Mouse (Mus musculus): ENCODE results near the gene Plod1. TPM values are rescaled to one million over a fixed set of nuclear protein-coding genes. Genes with fewer than 3 reads are reported as not detected.

The Plod1 gene
- polyA plus RNA-seq, 1 experiment from 2014 or later, result 56.4 TPM

GRCm38 (mm10) chr4:147887277-147887676 lies 49.3 kb downstream of the Plod1 start:
- H3K4me2 ChIP-seq (ENCODE audit: low read depth, low read length), result no peak overlapping the region
- 94% methylated on average over 7 of the region's 7 CpGs for WGBS
- no peak overlapping the region for H3K4me3 ChIP-seq (replicated peaks; ENCODE audit: low read length)
- no peaks in the 10 kb centered on the region for H3K4me1 ChIP-seq (ENCODE audit: control insufficient read depth, insufficient read depth, low read length)
- H3K27me3 ChIP-seq (ENCODE audit: control insufficient read depth, insufficient read depth, low read length), result no peaks in the 10 kb centered on the region
- H3K27ac ChIP-seq (ENCODE audit: low read length), result no peak overlapping the region
- peaks cover 46% of the 10 kb centered on the region for H3K36me3 ChIP-seq (ENCODE audit: control insufficient read depth, insufficient read depth, low read length)
- no peak overlapping the region for H3K9ac ChIP-seq (ENCODE audit: low read length)
- no peaks in the 10 kb centered on the region for H3K9me3 ChIP-seq (replicated peaks; ENCODE audit: control insufficient read depth, low read length)
- ATAC-seq (ENCODE audit: insufficient read depth, low FRiP score), result no peak

- no peak for ATAC-seq (ENCODE audit: insufficient read depth, low FRiP score)
These were observed 50.4 kb downstream of the Plod1 start for GRCm38 (mm10) chr4:147886158-147886557.

GRCm38 (mm10) chr4:147884138-147884537 lies 52.4 kb downstream of the Plod1 start:
- Histone ChIP-seq H3K9ac (ENCODE audit: low read length) (no peak overlapping the region), H3K4me2 (ENCODE audit: low read depth, low read length) (no peak overlapping the region), H3K4me1 (ENCODE audit: control insufficient read depth, insufficient read depth, low read length) (no peaks in the 10 kb centered on the region), H3K27ac (ENCODE audit: low read length) (no peak overlapping the region), H3K9me3 (replicated peaks; ENCODE audit: control insufficient read depth, low read length) (no peaks in the 10 kb centered on the region), H3K27me3 (ENCODE audit: control insufficient read depth, insufficient read depth, low read length) (no peaks in the 10 kb centered on the region), H3K4me3 (replicated peaks; ENCODE audit: low read length) (no peak overlapping the region), H3K36me3 (ENCODE audit: control insufficient read depth, insufficient read depth, low read length) (peaks cover 57% of the 10 kb centered on the region)
- no peak for ATAC-seq (ENCODE audit: insufficient read depth, low FRiP score)
- WGBS, result 94% methylated on average over 3 of the region's 3 CpGs

More at GRCm38 (mm10) chr4:147886158-147886557, 50.4 kb downstream of the Plod1 start:
- Histone ChIP-seq H3K9me3 (replicated peaks; ENCODE audit: control insufficient read depth, low read length) (no peaks in the 10 kb centered on the region), H3K4me1 (ENCODE audit: control insufficient read depth, insufficient read depth, low read length) (no peaks in the 10 kb centered on the region), H3K4me2 (ENCODE audit: low read depth, low read length) (no peak overlapping the region), H3K27ac (ENCODE audit: low read length) (no peak overlapping the region), H3K9ac (ENCODE audit: low read length) (no peak overlapping the region), H3K36me3 (ENCODE audit: control insufficient read depth, insufficient read depth, low read length) (peaks cover 53% of the 10 kb centered on the region), H3K27me3 (ENCODE audit: control insufficient read depth, insufficient read depth, low read length) (no peaks in the 10 kb centered on the region), H3K4me3 (replicated peaks; ENCODE audit: low read length) (no peak overlapping the region)
- 93% methylated on average over 12 of the region's 12 CpGs for WGBS

GRCm38 (mm10) chr4:147883041-147883440 lies 53.5 kb downstream of the Plod1 start:
- no peak overlapping the region for H3K9ac ChIP-seq (ENCODE audit: low read length)
- H3K27me3 ChIP-seq (ENCODE audit: control insufficient read depth, insufficient read depth, low read length), result no peaks in the 10 kb centered on the region
- no peak overlapping the region for H3K4me3 ChIP-seq (replicated peaks; ENCODE audit: low read length)
- WGBS, result 76% methylated on average over 6 of the region's 6 CpGs
- no peak overlapping the region for H3K4me2 ChIP-seq (ENCODE audit: low read depth, low read length)
- peaks cover 63% of the 10 kb centered on the region for H3K36me3 ChIP-seq (ENCODE audit: control insufficient read depth, insufficient read depth, low read length)
- no peak for ATAC-seq (ENCODE audit: insufficient read depth, low FRiP score)
- no peaks in the 10 kb centered on the region for H3K9me3 ChIP-seq (replicated peaks; ENCODE audit: control insufficient read depth, low read length)
- no peaks in the 10 kb centered on the region for H3K4me1 ChIP-seq (ENCODE audit: control insufficient read depth, insufficient read depth, low read length)
- no peak overlapping the region for H3K27ac ChIP-seq (ENCODE audit: low read length)

GRCm38 (mm10) chr4:147881792-147882191 lies 54.8 kb downstream of the Plod1 start:
- Histone ChIP-seq H3K9me3 (replicated peaks; ENCODE audit: control insufficient read depth, low read length) (no peaks in the 10 kb centered on the region), H3K9ac (ENCODE audit: low read length) (no peak overlapping the region), H3K27me3 (ENCODE audit: control insufficient read depth, insufficient read depth, low read length) (no peaks in the 10 kb centered on the region), H3K27ac (ENCODE audit: low read length) (no peak overlapping the region), H3K36me3 (ENCODE audit: control insufficient read depth, insufficient read depth, low read length) (peaks cover 60% of the 10 kb centered on the region), H3K4me1 (ENCODE audit: control insufficient read depth, insufficient read depth, low read length) (no peaks in the 10 kb centered on the region), H3K4me3 (replicated peaks; ENCODE audit: low read length) (no peak overlapping the region), H3K4me2 (ENCODE audit: low read depth, low read length) (no peak overlapping the region)
- WGBS, result 93% methylated on average over 7 of the region's 7 CpGs
- ATAC-seq (ENCODE audit: insufficient read depth, low FRiP score), result no peak

GRCm38 (mm10) chr4:147879865-147880264 lies 56.7 kb downstream of the Plod1 start:
- Histone ChIP-seq H3K9me3 (replicated peaks; ENCODE audit: control insufficient read depth, low read length) (no peaks in the 10 kb centered on the region), H3K4me1 (ENCODE audit: control insufficient read depth, insufficient read depth, low read length) (no peaks in the 10 kb centered on the region), H3K27me3 (ENCODE audit: control insufficient read depth, insufficient read depth, low read length) (no peaks in the 10 kb centered on the region), H3K9ac (ENCODE audit: low read length) (no peak overlapping the region), H3K4me3 (replicated peaks; ENCODE audit: low read length) (no peak overlapping the region), H3K4me2 (ENCODE audit: low read depth, low read length) (no peak overlapping the region), H3K36me3 (ENCODE audit: control insufficient read depth, insufficient read depth, low read length) (peaks cover 60% of the 10 kb centered on the region), H3K27ac (ENCODE audit: low read length) (no peak overlapping the region)
- WGBS, result 44% methylated on average over 5 of the region's 5 CpGs
- peak; percentile 18; the same call in 1 of the 2 replicates for ATAC-seq (ENCODE audit: insufficient read depth, low FRiP score)

GRCm38 (mm10) chr4:147879456-147879855 lies 57.1 kb downstream of the Plod1 start:
- Histone ChIP-seq H3K27ac (ENCODE audit: low read length) (no peak overlapping the region), H3K9me3 (replicated peaks; ENCODE audit: control insufficient read depth, low read length) (no peaks in the 10 kb centered on the region), H3K4me2 (ENCODE audit: low read depth, low read length) (no peak overlapping the region), H3K4me3 (replicated peaks; ENCODE audit: low read length) (no peak overlapping the region), H3K36me3 (ENCODE audit: control insufficient read depth, insufficient read depth, low read length) (peaks cover 61% of the 10 kb centered on the region), H3K4me1 (ENCODE audit: control insufficient read depth, insufficient read depth, low read length) (no peaks in the 10 kb centered on the region), H3K27me3 (ENCODE audit: control insufficient read depth, insufficient read depth, low read length) (no peaks in the 10 kb centered on the region), H3K9ac (ENCODE audit: low read length) (no peak overlapping the region)
- ATAC-seq (ENCODE audit: insufficient read depth, low FRiP score), result no peak
- WGBS, result 63% methylated on average over 2 of the region's 2 CpGs

GRCm38 (mm10) chr4:147878537-147878936 lies 58.0 kb downstream of the Plod1 start:
- WGBS, result 97% methylated on average over 9 of the region's 9 CpGs
- Histone ChIP-seq H3K27me3 (ENCODE audit: control insufficient read depth, insufficient read depth, low read length) (no peaks in the 10 kb centered on the region), H3K9ac (ENCODE audit: low read length) (no peak overlapping the region), H3K4me3 (replicated peaks; ENCODE audit: low read length) (no peak overlapping the region), H3K9me3 (replicated peaks; ENCODE audit: control insufficient read depth, low read length) (no peaks in the 10 kb centered on the region), H3K27ac (ENCODE audit: low read length) (no peak overlapping the region), H3K4me2 (ENCODE audit: low read depth, low read length) (no peak overlapping the region), H3K36me3 (ENCODE audit: control insufficient read depth, insufficient read depth, low read length) (peaks cover 63% of the 10 kb centered on the region), H3K4me1 (ENCODE audit: control insufficient read depth, insufficient read depth, low read length) (no peaks in the 10 kb centered on the region)
- ATAC-seq (ENCODE audit: insufficient read depth, low FRiP score), result no peak

- no peak for ATAC-seq (ENCODE audit: insufficient read depth, low FRiP score)
- no peak overlapping the region for H3K27ac ChIP-seq (ENCODE audit: low read length)
- peaks cover 57% of the 10 kb centered on the region for H3K36me3 ChIP-seq (ENCODE audit: control insufficient read depth, insufficient read depth, low read length)
- H3K9me3 ChIP-seq (replicated peaks; ENCODE audit: control insufficient read depth, low read length), result no peaks in the 10 kb centered on the region
- 89% methylated on average over 4 of the region's 4 CpGs for WGBS
- no peaks in the 10 kb centered on the region for H3K27me3 ChIP-seq (ENCODE audit: control insufficient read depth, insufficient read depth, low read length)
- no peak overlapping the region for H3K4me3 ChIP-seq (replicated peaks; ENCODE audit: low read length)
- no peak overlapping the region for H3K9ac ChIP-seq (ENCODE audit: low read length)
- H3K4me2 ChIP-seq (ENCODE audit: low read depth, low read length), result no peak overlapping the region
- H3K4me1 ChIP-seq (ENCODE audit: control insufficient read depth, insufficient read depth, low read length), result no peaks in the 10 kb centered on the region
These were observed 60.6 kb downstream of the Plod1 start for GRCm38 (mm10) chr4:147875852-147876575.

All from stomach, embryonic 16.5 days (tissue).